Mouse (Mus musculus) brain, adult 2 months (tissue): ENCODE results near the gene Sprr2b.
"Not testable (repeated sequence)": the region's sequence is repeated elsewhere in the genome, so short reads cannot be mapped to it uniquely, and the experiment has no call there.

Source experiments
- DNase-seq: peaks from one replicate; pipeline ENCODE4 v3.0.0; 2011; ENCODE audit warnings: low read depth, low spot score

Sprr2b gene

DNA sequence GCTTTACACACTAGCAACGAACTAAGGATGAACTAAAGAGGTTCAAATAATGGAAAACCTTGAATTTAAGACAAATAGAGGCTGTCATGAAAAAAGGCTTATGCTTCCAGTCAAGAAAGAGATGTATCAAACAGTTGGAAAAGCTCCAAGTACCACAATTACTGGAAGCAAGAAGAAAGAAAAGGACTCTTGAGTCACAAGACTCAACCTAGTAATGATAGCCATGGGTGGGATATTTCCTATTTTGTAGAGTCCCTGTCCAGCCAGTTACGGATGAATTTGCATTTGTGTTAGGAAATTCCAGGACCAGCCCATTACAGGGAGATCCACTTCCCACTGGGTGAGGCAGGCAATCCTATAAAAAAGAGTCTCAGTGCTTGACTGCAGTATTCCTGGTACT, at the start of gene Sprr2b:
Sprr2b (plus strand) TSS at position 301 of the 400 bp plus-strand sequence.
- no peak for DNase-seq

DNA sequence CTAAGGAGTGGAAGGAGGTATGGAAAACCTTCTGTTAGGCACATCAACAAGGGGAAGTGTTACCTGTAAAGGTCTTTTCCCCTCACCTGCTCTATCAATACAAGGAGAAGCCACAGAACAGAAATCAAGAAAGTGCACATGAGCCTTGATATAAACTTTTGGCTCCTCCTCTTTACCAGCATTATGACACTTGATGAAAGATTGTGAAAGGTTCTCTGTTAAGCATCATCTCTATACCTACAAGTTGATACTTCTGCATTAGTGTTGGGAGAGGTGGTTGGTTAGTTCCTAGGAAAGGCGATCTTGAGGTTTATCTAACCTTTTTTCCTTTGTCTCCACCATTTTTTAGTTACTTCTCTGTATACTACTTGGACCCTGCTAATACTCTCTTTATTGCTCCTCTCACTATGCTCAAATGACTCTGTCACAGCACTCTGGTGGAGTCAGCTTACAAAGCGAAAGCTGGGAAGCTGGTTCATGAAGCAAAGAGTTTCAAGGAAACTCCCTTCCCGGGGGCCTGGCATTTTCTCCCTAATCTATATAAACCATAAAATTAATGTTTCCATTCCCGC, 44.9 kb upstream of the Sprr2b start:
- DNase-seq: not testable (repeated sequence)

DNA sequence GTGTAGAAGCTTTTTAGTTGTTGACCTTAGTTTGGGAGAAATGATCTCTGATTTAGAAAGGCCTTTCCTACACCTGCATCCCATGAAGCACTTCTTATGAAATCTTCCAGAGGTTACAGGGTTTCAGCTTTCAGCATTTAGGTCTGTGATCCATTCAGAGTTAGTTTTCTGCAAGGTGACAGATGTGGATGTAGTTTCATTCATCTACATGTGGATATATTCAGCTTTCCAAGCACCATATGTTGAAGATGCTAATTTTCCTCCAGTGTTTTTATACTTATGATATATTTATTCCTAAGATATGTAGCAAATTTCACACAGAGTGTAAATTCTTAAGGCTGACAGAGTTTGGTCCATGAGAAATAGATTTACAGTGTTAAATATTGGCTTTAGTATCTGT, 42.9 kb upstream of the Sprr2b start:
- DNase-seq: not testable (repeated sequence)

GRCm38 (mm10) chr3:92274018-92274417, 42.4 kb upstream of the Sprr2b start:
- not testable (repeated sequence) for DNase-seq

GRCm38 (mm10) chr3:92279663-92280062, 36.8 kb upstream of the Sprr2b start:
- DNase-seq: not testable (repeated sequence)

- DNase-seq: not testable (repeated sequence)
These were observed 35.3 kb upstream of the Sprr2b start for GRCm38 (mm10) chr3:92280963-92281606.

- DNase-seq: not testable (repeated sequence)
These were observed 31.3 kb upstream of the Sprr2b start, which contains the start of gene Sprr2a3 for GRCm38 (mm10) chr3:92285101-92285500. Gene Sprr2a3, plus strand, starts transcription at chr3:92285417.

- not testable (repeated sequence) for DNase-seq
These were observed 27.9 kb upstream of the Sprr2b start for GRCm38 (mm10) chr3:92288489-92288888.

DNA sequence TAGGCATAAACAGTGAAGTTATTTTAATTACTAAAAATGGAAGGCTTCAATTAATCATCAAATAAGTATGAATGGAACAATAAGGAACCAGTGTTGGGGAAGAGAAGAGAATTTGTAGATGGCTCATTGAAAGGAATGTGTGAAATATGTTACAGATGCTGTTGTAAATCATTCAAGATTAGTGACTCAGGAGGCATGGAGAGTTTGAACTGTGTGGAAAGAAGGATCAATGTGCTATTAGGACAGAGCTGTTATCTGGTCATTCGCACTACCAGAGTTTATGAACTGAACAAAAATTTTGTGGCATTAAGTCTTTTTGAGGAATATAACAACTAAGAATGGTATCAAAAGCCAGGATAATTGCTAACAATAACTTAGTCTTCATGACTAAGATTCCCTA, 9.0 kb upstream of the Sprr2b start:
- DNase-seq: no peak

DNA sequence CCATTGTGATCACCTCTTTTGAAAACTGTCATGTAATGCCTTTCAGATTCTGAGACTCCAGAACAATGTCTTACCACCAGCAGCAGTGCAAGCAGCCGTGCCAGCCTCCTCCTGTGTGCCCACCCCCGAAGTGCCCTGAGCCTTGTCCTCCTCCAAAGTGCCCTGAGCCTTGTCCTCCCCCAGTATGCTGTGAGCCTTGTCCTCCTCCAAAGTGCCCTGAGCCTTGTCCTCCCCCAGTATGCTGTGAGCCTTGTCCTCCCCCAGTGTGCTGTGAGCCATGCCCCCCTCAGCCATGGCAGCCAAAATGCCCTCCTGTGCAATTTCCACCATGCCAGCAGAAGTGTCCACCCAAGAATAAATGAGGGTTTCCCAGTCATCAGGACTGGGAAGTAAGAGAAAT, 964 bp downstream of the Sprr2b start:
- no peak for DNase-seq

GRCm38 (mm10) chr3:92336278-92336677, 19.9 kb downstream of the Sprr2b start:
- no peak for DNase-seq

DNA sequence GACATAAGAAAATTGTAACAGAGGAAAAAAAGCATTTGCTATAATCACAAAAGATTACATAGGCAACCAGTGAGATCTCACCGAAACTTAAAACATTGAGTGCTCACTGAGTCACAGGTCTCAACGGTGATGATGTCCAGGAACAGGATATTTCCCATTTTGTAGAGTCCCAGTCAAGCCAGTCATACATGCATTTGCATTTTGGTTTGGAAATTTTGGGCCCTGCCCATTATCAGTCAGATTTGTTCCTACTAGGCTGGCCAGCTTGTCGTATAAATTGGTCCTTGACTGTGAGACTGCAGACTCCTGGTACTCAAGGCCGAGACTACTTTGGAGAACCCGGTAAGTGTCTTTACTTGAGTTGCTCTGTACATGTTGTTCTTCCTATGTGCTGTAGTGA, 22.4 kb downstream of the Sprr2b start, which contains the start of gene Sprr2d:
Sprr2d (plus strand) TSS at position 301 of the 400 bp plus-strand sequence.
- no peak for DNase-seq

DNA sequence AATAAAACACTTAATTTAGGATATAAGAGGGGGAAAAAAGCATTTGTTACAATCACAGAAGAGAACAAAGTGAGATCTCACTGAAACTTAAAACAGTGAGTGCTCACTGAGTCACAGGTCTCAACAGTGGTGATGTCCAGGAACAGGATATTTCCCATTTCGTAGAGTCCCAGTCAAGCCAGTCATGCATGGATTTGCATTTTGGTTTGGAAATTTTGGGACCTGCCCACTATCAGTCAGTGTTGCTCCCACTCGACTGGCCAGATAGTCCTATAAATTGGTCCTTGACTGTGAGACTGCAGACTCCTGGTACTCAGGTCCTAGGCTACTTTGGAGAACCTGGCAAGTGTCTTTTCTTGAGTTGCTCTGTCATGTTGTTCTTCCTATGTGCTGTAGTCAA, 35.4 kb downstream of the Sprr2b start, which contains the start of gene Sprr2e:
Sprr2e (plus strand) TSS at position 301 of the 400 bp plus-strand sequence.
- no peak for DNase-seq

- no peak for DNase-seq
These were observed 45.2 kb downstream of the Sprr2b start for GRCm38 (mm10) chr3:92361619-92362018.

DNA sequence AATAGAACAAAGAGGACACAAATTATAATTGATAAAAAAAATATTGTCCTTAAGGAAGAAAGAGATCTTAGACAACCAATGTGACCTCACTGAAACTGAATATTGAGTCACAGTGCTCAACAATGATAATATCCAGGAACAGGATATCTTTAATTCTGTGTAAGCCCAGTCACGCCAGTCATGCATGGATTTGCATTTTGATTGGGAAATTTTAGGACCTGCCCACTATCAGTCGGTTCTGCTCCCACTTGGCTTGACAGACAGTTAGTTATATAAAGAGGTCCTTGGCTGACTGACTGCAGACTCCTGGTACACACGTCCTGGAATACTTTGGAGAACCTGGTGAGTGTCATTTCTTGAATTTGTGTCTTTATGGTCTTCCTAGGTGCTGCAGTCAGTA, 48.5 kb downstream of the Sprr2b start, which contains the start of gene Sprr2f:
Sprr2f (plus strand) TSS at position 301 of the 400 bp plus-strand sequence.
- no peak for DNase-seq
